Mouse (Mus musculus) forebrain, embryonic 10.5 days (tissue): Measurements from ENCODE around the gene Leng9. TPM values are rescaled to one million over a fixed set of nuclear protein-coding genes. Genes with fewer than 3 reads are reported as not detected.

Source experiments
- DNase-seq: peaks from one replicate; pipeline ENCODE4 v3.0.0-alpha.2; 2017; ENCODE audit warnings: low spot score; ENCODE audit errors: extremely low spot score
- H3K27ac ChIP-seq: fragments of 300-500 bp; sonication (generic); 2 replicates; pipeline ENCODE4 v1.5.1; 2016; ENCODE audit warnings: mild to moderate bottlenecking
- H3K27me3 ChIP-seq: fragments of 300-500 bp; sonication (generic); 2 replicates; pipeline ENCODE4 v1.6.1; 2016; ENCODE audit warnings: mild to moderate bottlenecking; ENCODE audit not compliant: poor library complexity, severe bottlenecking
- H3K36me3 ChIP-seq: fragments of 300-500 bp; sonication (generic); replicated peaks from 2 replicates; pipeline ENCODE4 v1.6.1; 2016; ENCODE audit warnings: mild to moderate bottlenecking, moderate library complexity
- H3K4me1 ChIP-seq: fragments of 300-500 bp; sonication (generic); 2 replicates; pipeline ENCODE4 v1.6.1; 2016
- H3K4me3 ChIP-seq: fragments of 300-500 bp; sonication (generic); 2 replicates; pipeline ENCODE4 v1.5.1; 2016; ENCODE audit warnings: mild to moderate bottlenecking, moderate library complexity
- H3K9me3 ChIP-seq: fragments of 300-500 bp; sonication (generic); 2 replicates; pipeline ENCODE4 v1.6.1; 2016; ENCODE audit warnings: mild to moderate bottlenecking, moderate library complexity
- WGBS: fragments of 180-500 bp; shearing (Covaris S2); methylation state at CpG from one replicate; pipeline ENCODE4 v1.1.7; 2016; 5-methylcytosine and 5-hydroxymethylcytosine counted together
- polyA plus RNA-seq: library from polyadenylated mRNA; unstranded; fragments of >200 nt; fragmentation: Nextera tagmentation; extraction: Ambion mirVana; gene quantifications from 2 replicates; pipeline ENCODE4 v1.2.1, GENCODE M21; 2016

Gene Leng9
- polyA plus RNA-seq, 1 experiment from 2014 or later, result 1.8 TPM

- 75% methylated on average over 8 of the region's 8 CpGs for WGBS
- H3K27ac ChIP-seq, result no peak overlapping the region
- DNase-seq, result no peak
- no peaks in the 10 kb centered on the region for H3K9me3 ChIP-seq
- peaks cover 36% of the 10 kb centered on the region for H3K4me1 ChIP-seq
- peaks cover 28% of the 10 kb centered on the region for H3K27me3 ChIP-seq
- H3K36me3 ChIP-seq, result peaks cover under 1% of the 10 kb centered on the region; the same call in 1 of the 2 replicates
- no peak overlapping the region for H3K4me3 ChIP-seq
Observed at GRCm38 (mm10) chr7:4117050-4117814, 32.9 kb downstream of the Leng9 start.

DNA sequence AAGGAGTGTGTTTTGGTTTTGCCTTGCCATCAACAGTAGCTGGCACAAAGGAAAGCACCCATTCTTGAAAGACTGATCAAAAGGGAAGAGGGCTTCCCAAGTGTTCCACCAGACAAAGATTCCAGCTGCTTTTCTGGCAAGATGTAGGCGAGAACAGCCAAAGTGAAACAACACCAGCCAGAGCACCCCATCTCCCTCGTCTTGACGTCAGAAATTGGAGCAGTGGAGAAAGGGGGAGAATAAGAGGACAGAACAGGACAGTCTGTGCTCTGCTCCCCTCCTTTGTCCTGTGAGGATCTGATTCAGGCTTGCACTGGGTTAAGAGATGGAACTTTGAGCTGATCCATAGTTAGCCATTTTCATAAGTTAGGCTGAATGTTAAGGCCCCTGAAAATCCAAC is 38.4 kb downstream of the Leng9 start:
- H3K27ac ChIP-seq, result no peak overlapping the region
- H3K36me3 ChIP-seq, result no peaks in the 10 kb centered on the region
- DNase-seq, result no peak
- H3K4me1 ChIP-seq, result no peaks in the 10 kb centered on the region
- H3K9me3 ChIP-seq, result no peaks in the 10 kb centered on the region
- no peak overlapping the region for H3K4me3 ChIP-seq
- WGBS, result 61% methylated on average over 3 of the region's 3 CpGs
- no peaks in the 10 kb centered on the region for H3K27me3 ChIP-seq

- Histone ChIP-seq H3K27me3 (no peaks in the 10 kb centered on the region), H3K27ac (no peak overlapping the region), H3K4me3 (no peak overlapping the region), H3K4me1 (no peaks in the 10 kb centered on the region), H3K9me3 (no peaks in the 10 kb centered on the region), H3K36me3 (no peaks in the 10 kb centered on the region)
- 21% methylated on average over 4 of the region's 4 CpGs for WGBS
- no peak for DNase-seq
Observed at GRCm38 (mm10) chr7:4103411-4103810, 46.8 kb downstream of the Leng9 start.

- no peak overlapping the region for H3K4me3 ChIP-seq
- DNase-seq, result no peak
- H3K4me1 ChIP-seq, result no peaks in the 10 kb centered on the region
- H3K36me3 ChIP-seq, result no peaks in the 10 kb centered on the region
- no peak overlapping the region for H3K27ac ChIP-seq
- H3K27me3 ChIP-seq, result no peaks in the 10 kb centered on the region
- 80% methylated on average over 5 of the region's 5 CpGs for WGBS
- no peaks in the 10 kb centered on the region for H3K9me3 ChIP-seq
Observed at GRCm38 (mm10) chr7:4101144-4101543, 49.0 kb downstream of the Leng9 start.

- no peaks in the 10 kb centered on the region for H3K9me3 ChIP-seq
- H3K36me3 ChIP-seq, result no peaks in the 10 kb centered on the region
- WGBS, result 85% methylated on average over 2 of the region's 2 CpGs
- H3K4me1 ChIP-seq, result no peaks in the 10 kb centered on the region
- H3K27ac ChIP-seq, result no peak overlapping the region
- no peaks in the 10 kb centered on the region for H3K27me3 ChIP-seq
- no peak for DNase-seq
- H3K4me3 ChIP-seq, result no peak overlapping the region
Observed at GRCm38 (mm10) chr7:4098832-4099231, 51.3 kb downstream of the Leng9 start.

DNA sequence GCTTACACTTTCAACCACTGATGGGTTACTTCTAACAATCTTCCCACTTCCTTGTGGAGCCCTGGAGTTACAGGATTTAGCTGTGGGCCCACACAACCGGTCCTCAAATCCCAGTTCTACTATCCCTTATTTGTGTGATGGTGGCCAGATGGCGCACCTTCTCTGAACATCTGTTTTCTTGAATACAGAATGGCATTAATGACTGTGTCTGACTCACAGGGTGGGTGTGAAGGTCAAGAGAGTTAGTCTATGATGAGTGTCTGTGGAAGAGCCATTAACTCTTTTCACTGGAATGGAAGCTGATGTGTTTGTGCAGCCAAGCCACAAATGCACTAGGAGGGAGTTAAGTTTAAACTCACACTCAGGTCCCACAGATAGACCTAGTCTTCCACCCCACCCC is 51.9 kb downstream of the Leng9 start:
- DNase-seq, result no peak
- Histone ChIP-seq H3K4me3 (no peak overlapping the region), H3K4me1 (no peaks in the 10 kb centered on the region), H3K27ac (no peak overlapping the region), H3K9me3 (no peaks in the 10 kb centered on the region), H3K27me3 (no peaks in the 10 kb centered on the region), H3K36me3 (no peaks in the 10 kb centered on the region)
- WGBS, result 86% methylated on average over 2 of the region's 2 CpGs

Other genes starting within 250 kb of the Leng9 start
- gene Lilra6, start 234.9 kb downstream of the Leng9 start, polyA plus RNA-seq, result not detected in 2 replicates
- gene Lair1, start 87.2 kb downstream of the Leng9 start, polyA plus RNA-seq, result 0.26 and 0.51 TPM in 2 replicates
- gene Ttyh1, start 31.0 kb downstream of the Leng9 start, polyA plus RNA-seq, result 32.6 and 33.0 TPM in 2 replicates
- gene Leng8, start 13.3 kb downstream of the Leng9 start, polyA plus RNA-seq, result 60.6 and 61.5 TPM in 2 replicates
- 18.3 and 22.1 TPM in 2 replicates for gene Cdc42ep5, start 14.5 kb upstream of the Leng9 start, polyA plus RNA-seq
- not detected in 2 replicates for gene Lilra5, start 87.4 kb upstream of the Leng9 start, polyA plus RNA-seq
- gene Ncr1, start 187.3 kb upstream of the Leng9 start, polyA plus RNA-seq, result not detected in 2 replicates
- 0.51 and 0.65 TPM in 2 replicates for gene Gp6, start 247.4 kb upstream of the Leng9 start, polyA plus RNA-seq